Mouse (Mus musculus) forebrain, embryonic 16.5 days (tissue): ENCODE measurements around the gene Pla2g4a. TPM values are rescaled to one million over a fixed set of nuclear protein-coding genes. Genes with fewer than 3 reads are reported as not detected.

Experiments
- ATAC-seq: fragments of 200-750 bp; cut with Nextera tagmentation; 2 replicates; pipeline ENCODE4 v1.8.0; 2017; ENCODE audit warnings: mild to moderate bottlenecking, moderate library complexity
- H3K27ac ChIP-seq: fragments of 300-500 bp; sonication (generic); 2 replicates; pipeline ENCODE4 v1.5.1; 2014; ENCODE audit warnings: low read length, control low read depth
- H3K27me3 ChIP-seq: fragments of 300-500 bp; sonication (generic); replicated peaks from 2 replicates; pipeline ENCODE4 v1.6.1; 2014; ENCODE audit warnings: low read length; ENCODE audit not compliant: control insufficient read depth, insufficient read depth
- H3K36me3 ChIP-seq: fragments of 300-500 bp; sonication (generic); 2 replicates; pipeline ENCODE4 v1.6.1; 2014; ENCODE audit not compliant: control insufficient read depth, insufficient read depth
- H3K4me1 ChIP-seq: fragments of 300-500 bp; sonication (generic); replicated peaks from 2 replicates; pipeline ENCODE4 v1.6.1; 2014; ENCODE audit warnings: low read length; ENCODE audit not compliant: control insufficient read depth, insufficient read depth
- H3K4me2 ChIP-seq: fragments of 300-500 bp; sonication (generic); 2 replicates; pipeline ENCODE4 v1.6.1; 2014; ENCODE audit warnings: mild to moderate bottlenecking, low read length, control low read depth
- H3K4me3 ChIP-seq: fragments of 300-500 bp; sonication (generic); replicated peaks from 2 replicates; pipeline ENCODE4 v1.5.1; 2014; ENCODE audit warnings: mild to moderate bottlenecking, low read length, control low read depth
- H3K9ac ChIP-seq: fragments of 300-500 bp; sonication (generic); replicated peaks from 2 replicates; pipeline ENCODE4 v1.6.1; 2014; ENCODE audit warnings: low read depth, low read length, control low read depth
- H3K9me3 ChIP-seq: fragments of 300-500 bp; sonication (generic); 2 replicates; pipeline ENCODE4 v1.6.1; 2016; ENCODE audit warnings: low read length; ENCODE audit not compliant: control insufficient read depth
- WGBS: fragments of 180-500 bp; shearing (Covaris S2); extraction: QIAGEN DNeasy Blood & Tissue Kit; methylation state at CpG from one replicate; pipeline ENCODE4 v1.1.7; 2014; 5-methylcytosine and 5-hydroxymethylcytosine counted together
- polyA plus RNA-seq: library from polyadenylated mRNA; unstranded; fragments of >200 nt; fragmentation: Nextera tagmentation; extraction: Ambion mirVana; gene quantifications from 2 replicates; pipeline ENCODE4 v1.2.1, GENCODE M21; 2015

The Pla2g4a gene
- polyA plus RNA-seq, 1 experiment from 2014 or later: 1.2 TPM

DNA sequence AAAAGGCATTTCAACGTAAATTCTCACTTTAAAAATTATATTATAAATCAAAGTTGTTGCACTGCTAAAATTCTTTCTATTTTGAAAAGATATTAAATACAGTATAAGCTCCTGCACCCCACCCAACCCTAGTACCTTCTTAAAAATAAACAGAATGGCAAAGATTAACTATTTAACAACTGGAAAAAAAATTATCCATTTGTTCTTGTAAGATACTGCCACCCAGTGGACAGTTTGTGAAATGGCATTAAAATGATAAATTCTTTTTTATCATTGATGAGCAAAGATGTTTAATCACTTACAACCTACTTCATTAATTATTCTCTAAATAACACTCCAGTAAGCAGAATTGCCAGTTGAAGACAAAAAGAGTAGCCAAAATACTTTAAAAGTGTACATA, 151.6 kb downstream of the Pla2g4a start:
- WGBS: 75% methylated on average over 1 of the region's 1 CpGs
- H3K36me3 ChIP-seq: no peaks in the 10 kb centered on the region
- H3K4me2 ChIP-seq: no peak overlapping the region
- no peaks in the 10 kb centered on the region for H3K4me1 ChIP-seq
- no peak overlapping the region for H3K27ac ChIP-seq
- no peak overlapping the region for H3K9ac ChIP-seq
- ATAC-seq: no peak
- H3K4me3 ChIP-seq: no peak overlapping the region
- H3K9me3 ChIP-seq: no peaks in the 10 kb centered on the region
- H3K27me3 ChIP-seq: no peaks in the 10 kb centered on the region

Other genes with a start within 250 kb of the Pla2g4a start
- not detected in 2 replicates for gene Ptgs2, start 138.7 kb upstream of the Pla2g4a start, polyA plus RNA-seq